Mouse (Mus musculus): Measurements from ENCODE around the gene Gatad2a.

DNA sequence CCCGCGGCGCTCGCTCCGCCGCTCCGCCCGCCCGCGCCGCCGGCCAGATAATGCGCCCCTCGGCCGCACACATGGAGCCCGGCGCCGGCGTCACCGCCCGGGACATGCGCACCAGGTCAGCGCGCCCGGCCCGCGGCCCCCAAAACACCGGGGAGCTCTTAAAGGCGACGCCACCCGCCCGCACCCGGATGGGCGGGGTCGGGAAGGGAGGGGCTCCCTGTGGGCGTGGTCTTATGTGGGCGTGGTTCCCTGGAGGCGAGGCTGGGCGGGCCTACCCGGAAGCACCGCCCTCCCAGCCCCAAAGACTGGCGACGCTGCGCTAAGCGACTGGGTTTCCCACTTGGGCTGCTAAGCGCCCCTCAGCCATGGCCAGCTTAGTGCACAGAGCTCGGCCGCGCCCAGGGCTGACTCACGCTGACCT is 22.0 kb downstream of the Gatad2a start:
- TF ChIP-seq CTCF (IDR thresholded peaks at IDR 0.05; ENCODE audit: borderline replicate concordance, insufficient read depth, low read depth, low read length) (no peak), POLR2A (IDR thresholded peaks at IDR 0.05; ENCODE audit: borderline replicate concordance, insufficient read depth, low read length) (0 out of 2 replicates have a peak, but pooled peaks have one; percentile 28)

All from cerebellum, adult 2 months (tissue).